Mouse (Mus musculus) hematopoietic multipotent progenitor cell, adult 10-12 weeks (in vitro differentiated cells): ENCODE data around the gene Nme4. TPM values are rescaled to one million over a fixed set of nuclear protein-coding genes. Genes with fewer than 3 reads are reported as not detected.

Source experiments
- polyA plus RNA-seq: library from polyadenylated mRNA; stranded (reverse); fragments of >175 nt; gene quantifications from 2 replicates; pipeline ENCODE4 v1.2.3, GENCODE M21; 2012; ENCODE audit warnings: low replicate concordance

The Nme4 gene
- polyA plus RNA-seq = 12.3 and 23.3 TPM in 2 replicates

GRCm38 (mm10) chr17:26095121-26095740 lies at the start of gene Nme4:
Gene Nme4, minus strand, starts transcription at chr17:26095602.

GRCm38 (mm10) chr17:26138239-26138836 lies 42.9 kb upstream of the Nme4 start, which contains the start of gene Axin1:
Gene Axin1, plus strand, starts transcription at chr17:26138688.

GRCm38 (mm10) chr17:26123267-26123684 lies 27.9 kb upstream of the Nme4 start, which contains the start of gene Mrpl28:
Gene Mrpl28, plus strand, starts transcription at chr17:26123500.

GRCm38 (mm10) chr17:26113181-26113948 lies 18.0 kb upstream of the Nme4 start, which contains the start of gene Tmem8:
Gene Tmem8, plus strand, starts transcription at chr17:26113299.

GRCm38 (mm10) chr17:26089905-26090632 lies 5.3 kb downstream of the Nme4 start, which contains the start of gene Decr2:
Gene Decr2, minus strand, starts transcription at chr17:26090337.

GRCm38 (mm10) chr17:26068831-26069739 lies 26.3 kb downstream of the Nme4 start, which contains the start of gene Rab11fip3:
Gene Rab11fip3, minus strand, starts transcription at chr17:26069555.

Other genes with a start within 250 kb of the Nme4 start
- 8.8 and 9.7 TPM in 2 replicates for gene Wdr90, start 234.1 kb downstream of the Nme4 start, polyA plus RNA-seq
- gene Mcrip2, start 226.8 kb downstream of the Nme4 start, polyA plus RNA-seq = 23.1 and 35.5 TPM in 2 replicates
- 39.0 and 56.9 TPM in 2 replicates for gene Mettl26, start 220.5 kb downstream of the Nme4 start, polyA plus RNA-seq
- gene Wfikkn1, start 214.7 kb downstream of the Nme4 start, polyA plus RNA-seq = 0.97 and 2.3 TPM in 2 replicates
- gene Rab40c, start 175.9 kb downstream of the Nme4 start, polyA plus RNA-seq = 16.9 and 27.8 TPM in 2 replicates
- gene Pigq, start 150.7 kb downstream of the Nme4 start, polyA plus RNA-seq = 98.3 and 349 TPM in 2 replicates
- gene Nhlrc4, start 150.6 kb downstream of the Nme4 start, polyA plus RNA-seq = 5.3 TPM in 1 of 2 replicates, not detected in the other
- gene A930017K11Rik, start 143.0 kb downstream of the Nme4 start, polyA plus RNA-seq = 0.05 TPM in 1 of 2 replicates, not detected in the other
- gene Capn15, start 109.8 kb downstream of the Nme4 start, polyA plus RNA-seq = 61.6 and 119 TPM in 2 replicates
- 7.3 and 22.8 TPM in 2 replicates for gene Rab11fip3, start 26.0 kb downstream of the Nme4 start, polyA plus RNA-seq
- 0.60 and 0.89 TPM in 2 replicates for gene Decr2, start 5.3 kb downstream of the Nme4 start, polyA plus RNA-seq
- gene Tmem8, start 17.7 kb upstream of the Nme4 start, polyA plus RNA-seq = 16.6 and 22.7 TPM in 2 replicates
- gene Mrpl28, start 27.9 kb upstream of the Nme4 start, polyA plus RNA-seq = 55.8 and 84.0 TPM in 2 replicates
- gene Axin1, start 43.1 kb upstream of the Nme4 start, polyA plus RNA-seq = 52.8 and 62.8 TPM in 2 replicates
- 1.3 TPM in 1 of 2 replicates, not detected in the other for gene Pdia2, start 103.5 kb upstream of the Nme4 start, polyA plus RNA-seq
- 7.4 and 8.8 TPM in 2 replicates for gene Rgs11, start 107.3 kb upstream of the Nme4 start, polyA plus RNA-seq
- gene Arhgdig, start 112.2 kb upstream of the Nme4 start, polyA plus RNA-seq = 0.20 and 0.30 TPM in 2 replicates
- gene Fam234a, start 148.6 kb upstream of the Nme4 start, polyA plus RNA-seq = 5.6 and 15.1 TPM in 2 replicates
- gene Luc7l, start 157.3 kb upstream of the Nme4 start, polyA plus RNA-seq = 34.2 and 49.0 TPM in 2 replicates